In genomic region chr9:57547287-57547686, GRCm38 (mm10) we compare ENCODE assay signal across 11 mouse cellular contexts. TPM values are rescaled to one million over a fixed set of nuclear protein-coding genes. Genes with fewer than 3 reads are reported as not detected.
DNase-seq lines count a peak whose midpoint lies in the region; ATAC-seq and TF ChIP-seq lines count a peak whose summit lies in the region.
"Had no signal": no experiment of that assay in that cellular context is flagged by ENCODE, and none has a peak within 500 bp of the region (broad histone marks: within the 10 kb centered on the region; RNA-seq: fewer than 3 reads in every experiment).

No protein-coding gene starts in this region.

- H3K36me3 ChIP-seq in heart, embryonic 11.5 days (ENCODE audit: control insufficient read depth, insufficient read depth, low read length) = peaks cover 33% of the 10 kb centered on the region
- H3K36me3 ChIP-seq in liver, embryonic 16.5 days (ENCODE audit: control insufficient read depth, insufficient read depth) = peaks cover 4% of the 10 kb centered on the region
- H3K36me3 ChIP-seq in midbrain, embryonic 13.5 days = peaks cover 85% of the 10 kb centered on the region

- H3K9ac ChIP-seq in heart, embryonic 11.5 days (ENCODE audit: low read depth, low read length) = no peak overlapping the region
- no peak overlapping the region for H3K9ac ChIP-seq in liver, embryonic 16.5 days (ENCODE audit: low read depth, low read length)
- no peak overlapping the region for H3K9ac ChIP-seq in midbrain, embryonic 13.5 days (replicated peaks)
- H3K9ac ChIP-seq: neural tube, embryonic 15.5 days had no signal

- H3K4me1 ChIP-seq in heart, embryonic 11.5 days (ENCODE audit: control insufficient read depth, insufficient read depth, low read length) = peaks cover 17% of the 10 kb centered on the region
- peaks cover 14% of the 10 kb centered on the region for H3K4me1 ChIP-seq in liver, embryonic 16.5 days (ENCODE audit: control insufficient read depth, low read depth, low read length)
- peaks cover 18% of the 10 kb centered on the region for H3K4me1 ChIP-seq in midbrain, embryonic 13.5 days (replicated peaks)

- no peak overlapping the region for H3K27ac ChIP-seq in heart, embryonic 11.5 days (ENCODE audit: low read depth, low read length)
- H3K27ac ChIP-seq in liver, embryonic 16.5 days (ENCODE audit: low read length) = no peak overlapping the region
- H3K27ac ChIP-seq in left cerebral cortex, adult 2 months = no peak overlapping the region
- H3K27ac ChIP-seq in midbrain, embryonic 13.5 days = no peak overlapping the region
- H3K27ac ChIP-seq: neural tube, embryonic 15.5 days had no signal

- no peaks in the 10 kb centered on the region for H3K9me3 ChIP-seq in heart, embryonic 11.5 days (replicated peaks; ENCODE audit: control insufficient read depth, low read length)
- H3K9me3 ChIP-seq in liver, embryonic 16.5 days (replicated peaks; ENCODE audit: control insufficient read depth, low read length) = no peaks in the 10 kb centered on the region
- no peaks in the 10 kb centered on the region for H3K9me3 ChIP-seq in midbrain, embryonic 13.5 days
- H3K9me3 ChIP-seq: neural tube, embryonic 15.5 days had no signal

- 51% methylated on average over 5 of the region's 5 CpGs for WGBS in heart, embryonic 11.5 days (ENCODE audit: insufficient replicate concordance)
- WGBS in liver, embryonic 16.5 days (ENCODE audit: insufficient replicate concordance) = 22% methylated on average over 5 of the region's 5 CpGs
- WGBS in midbrain, embryonic 13.5 days = 93% methylated on average over 5 of the region's 5 CpGs

- peak; percentile 78 to 90 for DNase-seq in heart, adult 18-20 months
- peak; percentile 26 for DNase-seq in ZHBTc4 (ENCODE audit: low read depth, low spot score)
- DNase-seq in gastrocnemius, adult 8-10 months (ENCODE audit: low spot score in 2 of 2) = peak; percentile 53 to 57
- DNase-seq in left cerebral cortex, adult 2 months (ENCODE audit: extremely low spot score in 1 of 2, low spot score in 2 of 2) = no peak
- DNase-seq in right cerebral cortex, postnatal 36 days (ENCODE audit: low spot score in 2 of 2) = no peak
- DNase-seq: kidney, postnatal 10 days; lung, postnatal 14 days had no signal

- H3K27me3 ChIP-seq in heart, embryonic 11.5 days (ENCODE audit: control insufficient read depth, insufficient read depth, low read length) = no peaks in the 10 kb centered on the region
- no peaks in the 10 kb centered on the region for H3K27me3 ChIP-seq in liver, embryonic 16.5 days (ENCODE audit: control insufficient read depth, insufficient read depth, low read depth, low read length)
- H3K27me3 ChIP-seq in midbrain, embryonic 13.5 days = no peaks in the 10 kb centered on the region
- H3K27me3 ChIP-seq: neural tube, embryonic 15.5 days had no signal

- H3K4me2 ChIP-seq in heart, embryonic 11.5 days = no peak overlapping the region
- no peak overlapping the region for H3K4me2 ChIP-seq in liver, embryonic 16.5 days (ENCODE audit: low read depth, low read length)
- no peak overlapping the region for H3K4me2 ChIP-seq in midbrain, embryonic 13.5 days (replicated peaks)
- H3K4me2 ChIP-seq: neural tube, embryonic 15.5 days had no signal

- intact Hi-C loops in left cerebral cortex, adult 2 months (cut with DNase I) = no loop called here

- no peak for ATAC-seq in heart, embryonic 11.5 days (replicated peaks; ENCODE audit: insufficient number of reproducible peaks, low FRiP score, low TSS enrichment)
- ATAC-seq in liver, embryonic 16.5 days (ENCODE audit: low read depth) = peak; percentile 58
- no peak for ATAC-seq in midbrain, embryonic 13.5 days

- H3K4me3 ChIP-seq in heart, embryonic 11.5 days (ENCODE audit: low read depth, low read length) = no peak overlapping the region
- no peak overlapping the region for H3K4me3 ChIP-seq in liver, embryonic 16.5 days (ENCODE audit: low read depth, low read length)
- no peak overlapping the region for H3K4me3 ChIP-seq in left cerebral cortex, adult 2 months
- no peak overlapping the region for H3K4me3 ChIP-seq in midbrain, embryonic 13.5 days (replicated peaks)
- H3K4me3 ChIP-seq: neural tube, embryonic 15.5 days had no signal

- no peak for TF ChIP-seq CTCF in left cerebral cortex, adult 2 months (IDR thresholded peaks at IDR 0.05)

RNA-seq across cellular contexts. Expression of gene Mpi, which starts 5.3 kb away (rescaled TPM):
- 100 to 1,000 TPM; 118 to 140 TPM for total RNA-seq in heart, adult 18-20 months (2021)
- 67.5 and 76.1 TPM in 2 replicates for polyA plus RNA-seq in heart, embryonic 11.5 days (2014; fragmentation: Nextera tagmentation; extraction: Ambion mirVana)
- 10 to 100 TPM; 71.2 to 89.3 (median 74.4) TPM for total RNA-seq in gastrocnemius, adult 8-10 months (2022)
- polyA plus RNA-seq in liver, embryonic 16.5 days (2015; fragmentation: Nextera tagmentation; extraction: Ambion mirVana) = 9.9 and 12.3 TPM in 2 replicates
- 10 to 100 TPM; 63.4 to 76.9 TPM for total RNA-seq in left cerebral cortex, adult 2 months (2021)
- 72.2 and 79.2 TPM in 2 replicates for polyA plus RNA-seq in midbrain, embryonic 13.5 days (2015; fragmentation: Nextera tagmentation; extraction: Ambion mirVana)

RNA-seq across cellular contexts. Expression of gene Fam219b, which starts 10.0 kb away (rescaled TPM):
- 1 to 10 TPM; 8.1 to 9.2 TPM for total RNA-seq in heart, adult 18-20 months (2021)
- polyA plus RNA-seq in heart, embryonic 11.5 days (2014; fragmentation: Nextera tagmentation; extraction: Ambion mirVana) = 12.1 and 12.6 TPM in 2 replicates
- total RNA-seq in gastrocnemius, adult 8-10 months (2022) = 1 to 10 TPM; 4.3 to 6.5 (median 5.5) TPM
- 5.3 and 5.7 TPM in 2 replicates for polyA plus RNA-seq in liver, embryonic 16.5 days (2015; fragmentation: Nextera tagmentation; extraction: Ambion mirVana)
- total RNA-seq in left cerebral cortex, adult 2 months (2021) = 10 to 100 TPM; 18.1 to 21.6 TPM
- polyA plus RNA-seq in midbrain, embryonic 13.5 days (2015; fragmentation: Nextera tagmentation; extraction: Ambion mirVana) = 23.2 and 24.2 TPM in 2 replicates

RNA-seq across cellular contexts. Expression of gene Scamp2, which starts 13.5 kb away (rescaled TPM):
- total RNA-seq in heart, adult 18-20 months (2021) = 10 to 100 TPM; 24.2 to 28.5 TPM
- polyA plus RNA-seq in heart, embryonic 11.5 days (2014; fragmentation: Nextera tagmentation; extraction: Ambion mirVana) = 53.3 and 54.9 TPM in 2 replicates
- 10 to 100 TPM; 35.5 to 42.9 (median 37.1) TPM for total RNA-seq in gastrocnemius, adult 8-10 months (2022)
- polyA plus RNA-seq in liver, embryonic 16.5 days (2015; fragmentation: Nextera tagmentation; extraction: Ambion mirVana) = 23.6 and 26.2 TPM in 2 replicates
- 10 to 100 TPM; 19.8 to 22.3 TPM for total RNA-seq in left cerebral cortex, adult 2 months (2021)
- 54.2 and 57.5 TPM in 2 replicates for polyA plus RNA-seq in midbrain, embryonic 13.5 days (2015; fragmentation: Nextera tagmentation; extraction: Ambion mirVana)

RNA-seq across cellular contexts. Expression of gene Cox5a, which starts 26.2 kb away (rescaled TPM):
- total RNA-seq in heart, adult 18-20 months (2021) = 1,000 to 10,000 TPM; 2,577 to 2,715 TPM
- 1,178 and 1,213 TPM in 2 replicates for polyA plus RNA-seq in heart, embryonic 11.5 days (2014; fragmentation: Nextera tagmentation; extraction: Ambion mirVana)
- 1,000 to 10,000 TPM; 1,141 to 1,247 (median 1,173) TPM for total RNA-seq in gastrocnemius, adult 8-10 months (2022)
- polyA plus RNA-seq in liver, embryonic 16.5 days (2015; fragmentation: Nextera tagmentation; extraction: Ambion mirVana) = 266 and 275 TPM in 2 replicates
- 100 to 1,000 TPM; 374 to 440 TPM for total RNA-seq in left cerebral cortex, adult 2 months (2021)
- polyA plus RNA-seq in midbrain, embryonic 13.5 days (2015; fragmentation: Nextera tagmentation; extraction: Ambion mirVana) = 809 and 819 TPM in 2 replicates

RNA-seq across cellular contexts. Expression of gene Ulk3, which starts 42.0 kb away (rescaled TPM):
- 1 to 10 TPM; 8.6 to 9.3 TPM for total RNA-seq in heart, adult 18-20 months (2021)
- 10.0 and 12.4 TPM in 2 replicates for polyA plus RNA-seq in heart, embryonic 11.5 days (2014; fragmentation: Nextera tagmentation; extraction: Ambion mirVana)
- total RNA-seq in gastrocnemius, adult 8-10 months (2022) = 1 to 10 TPM; 3.3 to 4.8 (median 4.2) TPM
- 5.2 and 5.5 TPM in 2 replicates for polyA plus RNA-seq in liver, embryonic 16.5 days (2015; fragmentation: Nextera tagmentation; extraction: Ambion mirVana)
- 10 to 100 TPM; 36.3 to 37.1 TPM for total RNA-seq in left cerebral cortex, adult 2 months (2021)
- polyA plus RNA-seq in midbrain, embryonic 13.5 days (2015; fragmentation: Nextera tagmentation; extraction: Ambion mirVana) = 23.5 and 25.1 TPM in 2 replicates

Comparison
In these comparisons a context has a peak if more than half of its experiments do, and no peak if none do; other contexts are left out.
1. DNase-seq: peak in heart, adult 18-20 months (2 of 2), ZHBTc4 (single experiment) and gastrocnemius, adult 8-10 months (2 of 2); none in left cerebral cortex, adult 2 months (0 of 2) and right cerebral cortex, postnatal 36 days (0 of 2).